Mouse (Mus musculus) testis, postnatal 14 days (tissue): ENCODE data around the gene Rps8.

Source experiments
- DNase-seq: peaks from one replicate; pipeline ENCODE4 v3.0.0; 2021; ENCODE audit warnings: low spot score

Gene Rps8

DNA sequence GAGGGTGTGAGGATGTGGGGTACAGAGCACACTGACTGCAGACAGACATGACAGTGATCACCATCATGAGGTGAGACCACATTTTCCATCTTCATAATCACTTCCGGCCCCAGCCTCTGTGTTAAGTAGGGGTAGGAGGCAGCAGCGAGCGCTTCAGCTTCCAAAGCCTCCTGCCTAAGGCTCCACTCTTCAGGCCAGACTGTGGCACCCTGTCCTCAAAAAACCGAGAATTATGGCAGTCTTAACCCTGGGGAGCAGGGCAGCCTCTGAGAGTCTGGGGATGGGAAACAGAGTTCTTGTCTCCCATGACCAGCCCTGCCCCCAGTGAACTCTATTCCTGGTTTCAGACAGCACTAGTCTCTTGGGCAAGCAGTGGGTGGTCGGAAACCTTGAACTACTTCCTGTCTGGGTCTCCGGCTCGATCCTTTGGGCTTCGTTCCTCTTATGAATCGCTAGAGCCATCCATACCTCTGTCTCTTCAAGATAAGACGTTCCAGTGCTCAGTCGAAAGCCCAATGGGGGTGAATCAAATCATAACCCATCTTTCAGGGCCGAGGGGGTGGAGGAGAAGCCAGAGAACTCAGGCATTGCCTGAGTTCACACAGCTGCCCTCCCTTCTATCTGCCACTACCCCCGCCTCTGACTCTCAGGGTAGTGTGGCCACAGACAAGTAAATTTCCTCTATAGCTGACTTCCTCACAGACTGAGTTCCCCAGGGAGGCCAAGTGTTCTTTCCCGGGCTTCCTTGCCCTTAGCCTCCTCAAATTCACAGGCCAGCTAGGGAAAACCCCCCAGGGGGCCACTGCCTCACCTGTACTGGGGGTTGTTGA lies 31.3 kb downstream of the Rps8 start:
- no peak for DNase-seq

DNA sequence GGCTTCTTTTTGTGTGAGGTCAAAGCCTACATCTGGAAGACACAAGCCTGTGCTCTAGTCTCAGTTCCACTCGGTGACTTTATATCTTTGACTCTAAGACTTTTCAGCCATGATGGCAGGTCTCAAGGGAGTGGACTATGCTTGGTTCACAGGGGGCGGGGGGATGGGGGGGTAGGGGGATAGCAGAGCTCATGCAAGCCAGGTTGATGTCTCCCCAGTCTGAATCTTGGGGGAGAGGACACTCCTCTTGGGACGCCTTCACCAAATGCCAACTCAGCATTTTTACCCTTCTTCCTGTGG lies 31.9 kb downstream of the Rps8 start:
- DNase-seq: no peak

DNA sequence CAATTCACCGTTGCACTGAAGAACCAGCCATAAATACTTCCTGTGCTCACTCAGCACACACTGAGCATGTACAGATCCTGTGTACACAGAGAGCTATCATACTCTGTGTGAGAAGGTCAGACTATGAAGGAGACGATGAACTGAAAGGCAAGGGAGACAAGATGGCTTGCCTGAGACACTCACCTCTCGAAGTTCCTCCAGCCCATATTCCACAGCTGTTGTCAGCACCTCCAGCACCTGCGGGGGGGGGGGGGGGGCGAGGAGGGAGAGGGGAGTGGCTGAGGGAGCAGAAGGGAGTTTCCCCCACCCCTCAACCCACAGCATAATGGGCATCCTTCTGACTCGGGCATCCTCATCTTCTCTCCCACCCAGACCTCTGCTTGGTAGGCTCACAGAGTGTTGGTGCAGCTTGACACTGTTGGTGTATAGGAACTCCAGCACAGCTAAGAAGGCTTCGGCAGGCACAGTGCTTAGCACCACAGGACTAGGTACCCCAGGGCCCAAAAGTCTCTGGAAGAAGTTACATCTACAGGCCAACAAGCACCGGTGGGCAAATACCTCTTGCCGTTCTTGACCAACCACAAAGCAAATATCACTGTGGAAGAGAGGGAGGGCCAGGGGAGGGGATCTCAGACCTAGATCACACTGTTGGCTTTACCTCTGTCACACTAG lies 32.4 kb downstream of the Rps8 start:
- no peak for DNase-seq

DNA sequence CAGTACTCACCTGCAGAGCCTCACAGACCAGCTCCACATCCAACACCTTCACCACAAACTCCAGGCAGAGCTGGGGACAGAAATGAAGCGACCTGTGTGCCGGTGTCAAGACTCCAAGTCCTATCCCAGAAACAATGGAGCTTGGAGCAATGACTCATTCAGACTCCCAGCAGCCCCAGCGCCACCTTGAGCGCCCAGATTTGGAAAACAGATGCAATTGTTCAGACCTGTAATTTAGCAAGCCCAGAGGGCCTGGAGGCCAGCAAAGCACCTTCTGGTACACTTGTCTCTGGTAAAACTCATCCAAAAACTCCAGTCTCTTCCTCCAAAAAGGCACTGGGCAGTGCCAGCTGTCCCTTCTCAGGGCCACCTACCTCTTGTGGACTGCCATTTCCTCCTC lies 33.8 kb downstream of the Rps8 start:
- no peak for DNase-seq

DNA sequence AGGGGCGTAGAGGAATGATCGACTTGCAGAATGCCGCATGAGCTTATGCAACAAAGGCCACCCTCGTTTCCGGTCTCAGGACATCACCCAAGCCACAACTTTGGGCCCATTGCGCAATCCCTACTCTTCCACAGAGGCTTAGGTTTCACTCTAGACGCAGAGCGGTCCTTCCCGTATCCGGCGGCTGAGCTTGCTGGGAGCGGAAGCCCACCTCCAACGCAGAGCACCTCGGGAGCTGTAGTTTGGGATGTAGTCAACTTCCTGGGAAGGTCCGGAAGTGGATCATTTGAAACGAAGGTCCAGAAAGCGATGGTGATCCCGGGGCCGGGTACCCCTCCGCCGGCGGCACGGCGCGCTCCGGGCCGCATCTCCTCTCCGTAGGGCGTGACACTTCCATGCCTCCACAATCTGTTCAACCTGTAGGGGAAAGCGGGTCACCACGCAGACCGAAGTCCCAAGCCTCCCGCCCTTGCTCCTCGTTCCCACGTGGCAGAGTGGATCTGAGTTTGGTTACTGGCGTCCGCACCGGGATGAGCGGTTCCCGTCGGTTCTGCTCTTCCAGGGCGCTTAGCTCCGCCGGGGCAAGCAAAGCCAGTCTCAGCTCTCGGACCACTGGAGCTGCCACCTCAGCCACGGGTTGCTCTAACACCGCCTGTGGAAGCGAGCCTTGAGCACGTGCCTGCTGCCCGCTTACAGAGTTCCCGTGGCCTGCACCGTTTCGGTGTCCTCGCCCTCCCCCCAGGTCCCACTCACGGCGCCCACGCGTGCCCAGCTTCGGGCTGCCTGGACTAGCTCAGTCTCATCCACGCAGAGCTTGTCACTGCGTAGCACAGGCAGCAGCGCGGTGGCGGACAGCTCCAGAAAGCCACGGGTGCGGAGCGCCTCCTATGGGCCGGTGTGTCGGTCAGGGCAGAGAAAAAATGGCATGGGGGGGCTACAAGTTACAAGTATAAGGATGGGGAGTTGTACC lies 35.3 kb downstream of the Rps8 start:
- peak; percentile 93 for DNase-seq

DNA sequence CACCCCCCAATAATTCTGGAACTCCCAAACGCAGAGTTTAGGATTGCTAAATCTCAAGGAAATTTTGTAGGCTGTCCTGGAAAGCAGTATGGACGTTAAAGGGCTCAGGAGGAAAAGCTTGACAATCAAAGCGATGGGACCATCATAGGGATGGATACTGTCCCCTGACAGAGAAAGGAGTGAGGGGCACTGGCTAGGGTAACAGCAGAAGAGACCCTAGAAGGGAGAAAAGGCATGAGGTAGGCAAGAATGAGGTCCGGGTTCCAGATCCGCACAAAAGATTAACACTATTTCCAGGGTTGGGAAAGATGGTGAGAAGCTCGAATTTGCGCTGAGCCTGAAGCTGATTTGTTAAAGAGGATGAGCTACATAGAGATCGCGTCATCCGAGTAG lies 36.0 kb downstream of the Rps8 start:
- no peak for DNase-seq

DNA sequence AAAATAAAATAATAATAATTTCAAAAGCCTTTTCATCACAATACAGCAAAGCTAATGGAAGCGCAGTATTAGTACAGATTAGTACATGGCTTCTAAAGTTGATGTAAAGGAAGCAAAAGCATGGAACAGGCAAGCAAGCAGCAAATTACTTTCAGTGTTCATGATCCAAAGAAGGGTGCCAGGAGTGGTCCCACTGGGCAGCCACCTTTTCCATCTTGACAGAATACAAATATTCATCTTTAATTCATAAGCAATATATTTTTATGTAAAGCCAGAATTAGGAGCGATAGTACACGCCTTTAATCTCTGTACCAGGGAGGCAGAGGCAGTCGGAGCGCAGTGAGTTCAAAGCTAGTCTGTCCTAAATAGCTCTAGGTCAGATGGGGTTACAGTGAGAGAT lies 36.4 kb downstream of the Rps8 start:
- no peak for DNase-seq

DNA sequence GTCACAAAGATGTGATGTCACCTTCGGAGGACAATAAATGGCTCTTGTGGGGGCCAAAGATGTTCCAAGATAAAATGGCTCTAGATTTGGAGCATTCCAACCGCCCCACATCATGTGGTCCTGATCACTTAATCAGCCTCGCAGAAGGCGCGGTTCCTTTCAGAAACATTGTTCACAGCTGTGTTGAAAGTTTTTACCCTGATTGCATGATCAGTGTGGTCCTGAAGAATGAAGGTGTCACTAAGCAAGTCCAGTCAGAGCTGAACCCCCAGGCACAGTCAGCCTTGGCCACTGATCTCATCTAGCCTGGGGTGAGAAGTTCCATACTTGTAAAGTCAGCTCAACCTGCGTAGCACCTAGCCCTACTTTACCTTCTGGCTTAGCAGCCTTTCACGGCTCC lies 38.1 kb downstream of the Rps8 start:
- no peak for DNase-seq

DNA sequence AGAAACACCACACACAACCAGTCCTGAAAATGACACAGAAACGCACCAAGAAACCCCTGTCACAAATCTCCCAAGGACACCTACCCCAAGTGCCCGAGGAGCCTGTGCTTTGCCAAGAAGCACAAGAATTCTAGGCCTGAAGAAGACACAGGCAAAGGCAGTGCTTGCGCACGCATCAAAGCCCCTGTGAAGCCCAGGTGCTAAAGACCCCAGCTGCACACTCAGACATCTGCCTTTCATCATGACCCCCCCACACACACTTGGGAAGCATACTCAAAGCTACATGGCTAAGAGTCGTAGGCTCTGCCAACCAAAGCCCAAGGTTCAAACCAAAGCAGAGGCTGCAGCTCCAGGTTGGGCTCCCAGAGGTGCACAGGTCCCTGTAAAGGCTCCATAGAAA lies 40.5 kb downstream of the Rps8 start:
- no peak for DNase-seq

DNA sequence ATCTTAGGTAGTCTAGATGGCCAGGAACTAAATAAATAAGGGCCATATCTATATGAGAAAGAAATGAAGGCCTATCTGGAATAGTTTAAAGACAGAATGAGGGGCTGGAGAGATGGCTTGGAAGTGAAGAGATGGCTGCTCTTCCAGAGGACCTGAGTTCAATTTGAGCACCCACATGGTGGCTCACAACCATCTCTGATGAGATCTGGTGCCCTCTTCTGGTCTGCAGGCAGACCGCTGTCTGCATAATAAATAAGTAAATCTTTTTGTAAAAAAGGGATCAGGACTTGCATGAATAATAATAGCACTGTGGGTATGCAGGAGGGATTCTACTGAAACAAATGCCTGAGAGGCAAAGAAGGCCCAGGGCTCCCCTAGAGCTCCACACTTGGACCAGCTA lies 42.8 kb downstream of the Rps8 start:
- no peak for DNase-seq

DNA sequence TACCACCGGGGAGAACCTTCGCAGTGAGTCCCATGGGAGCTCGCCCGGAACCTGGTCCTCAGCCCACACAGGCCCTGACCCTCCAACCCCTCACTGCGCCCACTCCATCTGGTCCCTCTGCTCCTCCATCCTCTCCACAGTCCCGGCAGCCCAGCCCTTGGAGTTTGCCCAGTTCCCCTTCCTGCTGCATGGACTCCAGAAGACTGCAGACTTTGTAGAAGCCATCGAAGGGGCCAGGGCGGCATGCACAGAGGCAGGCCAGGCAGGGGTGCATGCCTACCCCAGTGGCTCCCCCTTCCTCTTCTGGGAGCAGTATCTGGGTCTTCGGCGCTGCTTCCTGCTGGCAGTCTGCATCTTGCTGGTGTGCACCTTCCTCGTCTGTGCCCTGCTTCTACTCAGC lies 45.1 kb downstream of the Rps8 start:
- DNase-seq: no peak

DNA sequence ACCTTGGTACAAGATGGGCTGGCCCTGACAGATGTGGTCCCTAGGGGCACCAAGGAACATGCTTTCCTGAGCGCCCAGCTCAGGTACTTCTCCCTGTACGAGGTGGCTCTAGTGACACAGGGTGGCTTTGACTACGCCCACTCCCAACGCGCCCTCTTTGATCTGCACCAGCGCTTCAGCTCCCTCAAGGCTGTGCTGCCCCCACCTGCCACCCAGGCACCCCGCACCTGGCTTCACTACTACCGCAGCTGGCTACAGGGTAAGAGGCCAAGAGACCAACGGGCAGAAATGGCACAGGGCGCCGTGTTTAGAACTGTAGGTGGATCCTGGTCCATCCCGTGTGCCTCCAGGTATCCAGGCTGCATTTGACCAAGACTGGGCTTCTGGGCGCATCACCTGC lies 45.8 kb downstream of the Rps8 start:
- DNase-seq: no peak

DNA sequence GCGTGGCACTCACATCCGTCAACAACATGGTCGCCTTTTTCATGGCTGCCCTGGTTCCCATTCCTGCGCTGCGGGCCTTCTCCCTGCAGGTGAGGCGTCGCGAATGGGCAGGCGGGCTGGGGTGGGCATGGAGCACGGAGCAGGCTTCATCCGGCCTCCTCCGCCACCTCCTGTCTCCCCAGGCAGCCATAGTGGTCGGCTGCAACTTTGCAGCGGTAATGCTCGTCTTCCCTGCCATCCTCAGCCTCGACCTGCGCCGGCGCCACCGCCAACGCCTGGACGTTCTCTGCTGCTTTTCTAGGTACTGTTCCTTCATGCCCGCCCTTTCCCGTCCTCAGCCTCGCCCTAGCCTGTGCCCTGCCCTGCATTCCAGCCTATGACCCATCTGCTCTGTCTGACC lies 46.7 kb downstream of the Rps8 start:
- DNase-seq: no peak

DNA sequence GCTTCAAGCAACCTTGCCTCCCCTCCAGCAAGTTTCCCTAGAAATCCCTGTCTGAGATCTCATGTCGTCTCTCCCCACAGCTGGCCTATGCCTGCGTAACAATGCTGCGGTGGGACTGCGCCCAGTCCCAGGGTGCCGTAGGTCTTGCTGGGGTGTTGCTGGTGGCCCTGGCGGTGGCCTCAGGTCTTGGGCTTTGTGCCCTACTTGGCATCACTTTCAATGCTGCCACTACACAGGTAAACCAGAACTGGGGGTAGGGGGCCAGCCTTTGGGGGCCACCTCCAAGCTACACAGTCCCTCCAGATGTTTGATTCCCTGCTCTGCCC lies 47.6 kb downstream of the Rps8 start:
- no peak for DNase-seq

DNA sequence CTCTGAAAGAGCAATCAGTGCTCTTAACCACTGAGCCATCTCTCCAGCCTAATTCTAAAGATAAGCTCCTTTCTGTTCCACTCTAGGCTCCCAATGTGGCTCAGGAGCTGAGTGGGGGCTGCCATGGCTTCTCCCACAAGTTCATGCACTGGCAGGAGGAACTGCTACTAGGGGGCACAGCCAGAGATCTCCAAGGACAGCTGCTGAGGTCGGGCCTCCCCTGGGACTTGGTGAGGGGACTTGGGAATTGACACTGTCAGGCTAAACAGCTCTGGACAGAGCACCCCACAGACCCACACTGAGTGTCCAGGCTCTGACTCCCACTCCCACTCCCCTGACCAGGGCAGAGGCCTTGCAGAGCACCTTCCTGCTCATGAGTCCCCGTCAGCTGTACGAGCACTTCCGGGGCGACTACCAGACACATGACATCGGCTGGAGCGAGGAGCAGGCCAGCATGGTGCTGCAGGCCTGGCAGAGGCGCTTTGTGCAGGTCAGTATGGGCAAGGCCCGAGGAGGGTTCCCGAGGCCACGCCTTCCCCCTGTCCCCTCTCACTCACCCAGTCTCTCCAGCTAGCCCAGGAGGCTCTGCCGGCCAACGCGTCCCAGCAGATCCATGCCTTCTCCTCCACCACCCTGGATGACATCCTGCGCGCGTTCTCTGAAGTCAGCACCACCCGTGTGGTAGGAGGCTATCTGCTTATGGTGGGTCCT lies 48.1 kb downstream of the Rps8 start:
- no peak for DNase-seq

DNA sequence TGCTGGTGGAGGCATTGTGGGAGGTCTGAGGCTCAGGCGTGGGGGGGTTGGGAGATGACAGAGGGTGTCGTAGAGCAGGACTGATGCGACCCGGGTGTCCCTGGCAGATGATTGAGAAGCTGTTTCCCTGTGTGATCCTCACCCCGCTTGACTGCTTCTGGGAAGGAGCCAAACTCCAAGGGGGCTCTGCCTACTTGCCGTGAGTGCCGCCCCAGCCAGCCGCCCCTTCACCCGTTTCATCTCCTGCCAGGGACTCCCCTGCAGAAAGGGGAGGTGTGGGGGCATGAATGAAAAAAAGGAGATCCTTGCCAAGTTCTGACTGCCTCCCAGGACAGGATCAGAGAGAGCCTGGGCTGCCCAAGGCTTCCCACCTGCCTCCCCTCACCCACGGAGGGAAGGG lies 50.9 kb downstream of the Rps8 start:
- peak; percentile 56 for DNase-seq

DNA sequence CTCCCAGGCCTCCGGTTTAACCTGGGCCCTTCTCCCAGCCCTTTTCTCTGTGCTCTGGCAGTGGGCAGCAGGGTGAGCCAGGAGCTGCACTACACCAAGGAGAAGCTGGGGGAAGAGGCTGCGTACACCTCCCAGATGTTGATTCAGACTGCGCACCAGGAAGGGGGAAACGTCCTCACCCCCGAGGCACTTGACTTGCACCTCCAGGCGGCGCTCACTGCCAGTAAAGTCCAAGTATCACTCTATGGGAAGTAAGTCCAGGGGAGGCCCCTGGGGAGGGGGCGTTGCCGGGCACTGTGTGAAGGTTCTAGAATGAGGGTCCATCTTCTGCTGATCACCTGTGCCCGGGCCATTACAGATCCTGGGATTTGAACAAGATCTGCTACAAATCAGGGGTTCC lies 51.4 kb downstream of the Rps8 start:
- DNase-seq: no peak
